32 mouse cellular contexts compared by ENCODE assay signal in the genomic region with DNA sequence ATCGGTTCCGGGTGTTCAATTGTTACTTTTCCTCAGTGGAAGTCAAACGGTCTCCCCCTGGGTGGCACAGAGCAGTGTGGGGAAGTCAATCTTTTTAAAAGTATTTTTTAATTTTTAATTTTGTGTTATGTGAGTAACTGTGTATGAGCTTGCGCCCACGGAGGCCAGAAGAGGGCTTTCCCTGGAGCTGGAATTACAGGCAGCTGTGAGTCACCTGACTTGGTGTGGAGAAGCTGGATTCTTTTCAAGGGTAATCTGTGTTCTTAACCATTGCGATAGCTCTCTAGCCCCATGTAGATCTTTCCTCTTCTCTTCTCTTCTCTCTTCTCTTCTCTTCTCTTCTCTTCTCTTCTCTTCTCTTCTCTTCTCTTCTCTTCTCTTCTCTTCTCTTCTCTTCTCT. TPM values are rescaled to one million over a fixed set of nuclear protein-coding genes. Genes with fewer than 3 reads are reported as not detected.
DNase-seq lines count a peak whose midpoint lies in the region; ATAC-seq lines count a peak whose summit lies in the region.
"Had no signal": no experiment of that assay in that cellular context is flagged by ENCODE, and none has a peak within 500 bp of the region (broad histone marks: within the 10 kb centered on the region; RNA-seq: fewer than 3 reads in every experiment).

No protein-coding gene starts in this region.

- whole genome bisulfite sequencing in heart, embryonic 11.5 days (ENCODE audit: insufficient replicate concordance), result 81% methylated on average over 6 of the region's 6 CpGs

- H3K4me3 ChIP-seq in heart, embryonic 11.5 days (ENCODE audit: low read depth, low read length), result no peak overlapping the region
- H3K4me3 ChIP-seq: embryonic facial prominence, embryonic 13.5 days; forebrain, embryonic 12.5 days; hindbrain, embryonic 12.5 days; intestine, embryonic 15.5 days; liver, embryonic 12.5 days; midbrain, embryonic 13.5 days; neural tube, embryonic 13.5 days; stomach, embryonic 15.5 days had no signal

- no peak for ATAC-seq in heart, embryonic 11.5 days (replicated peaks; ENCODE audit: insufficient number of reproducible peaks, low FRiP score, low TSS enrichment)
- ATAC-seq: hindbrain, postnatal 0 days; intestine, embryonic 15.5 days; liver, embryonic 12.5 days; liver, postnatal 0 days; lung, postnatal 0 days; midbrain, embryonic 13.5 days; Patski had no signal

- DNase-seq in heart, adult 18-20 months, result peak; percentile 29 to 39
- peak; percentile 2 for DNase-seq in lung, postnatal 25 days (ENCODE audit: low spot score)
- DNase-seq in lung, adult 18-20 months, result no peak
- DNase-seq in R1 (ENCODE audit: low read depth, low spot score), result peak; percentile 27
- DNase-seq in ovary, postnatal 36 days (ENCODE audit: low spot score), result no peak
- DNase-seq in right cerebral cortex, adult 18-20 months, result no peak
- DNase-seq: cerebellum, adult 11 months; cerebellum, adult 9-11 months; gastrocnemius, postnatal 25 days; kidney, adult 2 months; kidney, postnatal 36 days; layer of hippocampus, postnatal 36 days; left cerebral cortex, postnatal 4 days; liver, postnatal 0 days; retina, postnatal 1 day; right cerebral cortex, postnatal 25 days had no signal

- no peaks in the 10 kb centered on the region for H3K4me1 ChIP-seq in heart, embryonic 11.5 days (ENCODE audit: control insufficient read depth, insufficient read depth, low read length)
- H3K4me1 ChIP-seq: embryonic facial prominence, embryonic 13.5 days; forebrain, embryonic 12.5 days; hindbrain, embryonic 12.5 days; intestine, embryonic 15.5 days; liver, embryonic 12.5 days; midbrain, embryonic 13.5 days; stomach, embryonic 15.5 days had no signal

- no peak overlapping the region for H3K9ac ChIP-seq in heart, embryonic 11.5 days (ENCODE audit: low read depth, low read length)
- H3K9ac ChIP-seq: embryonic facial prominence, embryonic 13.5 days; forebrain, embryonic 12.5 days; hindbrain, embryonic 12.5 days; intestine, embryonic 15.5 days; liver, embryonic 12.5 days; liver, postnatal 0 days; midbrain, embryonic 13.5 days; neural tube, embryonic 13.5 days; stomach, embryonic 15.5 days had no signal

- no peaks in the 10 kb centered on the region for H3K36me3 ChIP-seq in heart, embryonic 11.5 days (ENCODE audit: control insufficient read depth, insufficient read depth, low read length)
- H3K36me3 ChIP-seq: embryonic facial prominence, embryonic 13.5 days; forebrain, embryonic 12.5 days; G1E; hindbrain, embryonic 12.5 days; intestine, embryonic 15.5 days; liver, embryonic 12.5 days; midbrain, embryonic 13.5 days; neural tube, embryonic 13.5 days; stomach, embryonic 15.5 days had no signal

- H3K27ac ChIP-seq in heart, embryonic 11.5 days (ENCODE audit: low read depth, low read length), result no peak overlapping the region
- H3K27ac ChIP-seq: embryonic facial prominence, embryonic 13.5 days; forebrain, embryonic 12.5 days; hindbrain, embryonic 12.5 days; hindbrain, postnatal 0 days; intestine, embryonic 15.5 days; liver, embryonic 12.5 days; macrophage; midbrain, embryonic 13.5 days; neural tube, embryonic 13.5 days; stomach, embryonic 15.5 days had no signal

- no peaks in the 10 kb centered on the region for H3K9me3 ChIP-seq in heart, embryonic 11.5 days (replicated peaks; ENCODE audit: control insufficient read depth, low read length)
- H3K9me3 ChIP-seq: embryonic facial prominence, embryonic 13.5 days; forebrain, embryonic 12.5 days; G1E; hindbrain, embryonic 12.5 days; intestine, embryonic 15.5 days; liver, embryonic 12.5 days; midbrain, embryonic 13.5 days; neural tube, embryonic 13.5 days; stomach, embryonic 15.5 days had no signal

- H3K4me2 ChIP-seq in heart, embryonic 11.5 days, result no peak overlapping the region
- H3K4me2 ChIP-seq: embryonic facial prominence, embryonic 13.5 days; forebrain, embryonic 12.5 days; hindbrain, embryonic 12.5 days; intestine, embryonic 15.5 days; liver, embryonic 12.5 days; midbrain, embryonic 13.5 days; neural tube, embryonic 13.5 days; stomach, embryonic 15.5 days had no signal

- no peaks in the 10 kb centered on the region for H3K27me3 ChIP-seq in heart, embryonic 11.5 days (ENCODE audit: control insufficient read depth, insufficient read depth, low read length)
- H3K27me3 ChIP-seq: embryonic facial prominence, embryonic 13.5 days; forebrain, embryonic 12.5 days; hindbrain, embryonic 12.5 days; intestine, embryonic 15.5 days; liver, embryonic 12.5 days; midbrain, embryonic 13.5 days; neural tube, embryonic 13.5 days; stomach, embryonic 15.5 days had no signal

RNA-seq across cellular contexts. Expression of a gene that starts 29.7 kb away (rescaled TPM):
- 10 to 100 TPM; 18.3 to 21.3 TPM for total RNA-seq in heart, adult 18-20 months (2021)
- polyA plus RNA-seq in heart, embryonic 11.5 days (2014; fragmentation: Nextera tagmentation; extraction: Ambion mirVana), result 54.7 and 62.3 TPM in 2 replicates

RNA-seq across cellular contexts. Expression of a gene that starts 29.9 kb away (rescaled TPM):
- total RNA-seq in heart, adult 18-20 months (2021), result 1 to 10 TPM; 7.9 to 8.9 TPM
- 17.1 and 18.5 TPM in 2 replicates for polyA plus RNA-seq in heart, embryonic 11.5 days (2014; fragmentation: Nextera tagmentation; extraction: Ambion mirVana)
- total RNA-seq: megakaryocyte-erythroid progenitor cell, adult 5-6 weeks had no signal

RNA-seq across cellular contexts. Expression of a gene that starts 44.2 kb away (rescaled TPM):
- under 1 TPM; 0.35 to 0.51 TPM for total RNA-seq in heart, adult 18-20 months (2021)
- 0.34 and 0.62 TPM in 2 replicates for polyA plus RNA-seq in heart, embryonic 11.5 days (2014; fragmentation: Nextera tagmentation; extraction: Ambion mirVana)
- total RNA-seq: common myeloid progenitor, adult 5-6 weeks; G1E; megakaryocyte-erythroid progenitor cell, adult 5-6 weeks had no signal
- polyA plus RNA-seq: G1E, macrophage had no signal

Comparison
In these comparisons a context has a peak if more than half of its experiments do, and no peak if none do; other contexts are left out.
1. DNase-seq: peak in heart, adult 18-20 months (2 of 2), lung, postnatal 25 days (single experiment) and R1 (single experiment); none in lung, adult 18-20 months (0 of 2), ovary, postnatal 36 days (single experiment) and right cerebral cortex, adult 18-20 months (single experiment).